Mouse (Mus musculus): ENCODE results near the gene Gm49383.

DNA sequence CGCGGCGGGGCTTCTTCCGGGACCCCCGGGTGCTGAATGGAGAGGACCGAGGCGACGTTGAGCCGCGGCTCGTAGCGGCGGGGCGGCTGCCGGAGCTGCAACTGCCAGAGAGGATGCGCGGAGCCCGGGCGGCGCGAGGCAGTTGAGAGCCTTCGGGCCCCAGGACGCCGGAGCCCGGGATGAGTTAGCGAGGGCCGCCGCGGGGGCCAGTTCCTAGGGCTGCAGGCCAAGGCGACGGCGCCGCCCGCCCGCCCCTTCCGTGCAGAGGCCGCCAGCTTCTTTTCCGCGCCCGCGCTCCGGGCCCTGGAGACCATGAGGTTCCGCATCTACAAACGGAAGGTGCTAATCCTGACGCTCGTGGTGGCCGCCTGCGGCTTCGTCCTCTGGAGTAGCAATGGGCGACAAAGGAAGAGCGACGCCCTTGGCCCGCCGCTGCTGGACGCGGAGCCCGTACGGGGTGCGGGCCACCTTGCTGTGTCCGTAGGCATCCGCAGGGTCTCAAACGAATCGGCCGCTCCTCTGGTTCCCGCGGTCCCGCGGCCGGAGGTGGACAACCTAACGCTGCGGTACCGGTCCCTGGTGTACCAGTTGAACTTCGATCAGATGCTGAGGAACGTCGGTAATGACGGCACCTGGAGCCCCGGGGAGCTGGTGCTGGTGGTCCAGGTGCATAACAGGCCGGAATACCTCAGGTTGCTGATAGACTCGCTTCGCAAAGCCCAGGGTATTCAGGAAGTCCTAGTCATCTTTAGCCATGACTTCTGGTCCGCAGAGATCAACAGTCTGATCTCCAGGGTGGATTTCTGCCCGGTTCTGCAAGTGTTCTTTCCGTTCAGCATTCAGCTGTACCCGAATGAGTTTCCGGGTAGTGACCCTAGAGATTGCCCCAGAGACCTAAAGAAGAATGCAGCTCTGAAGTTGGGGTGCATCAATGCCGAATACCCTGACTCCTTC lies 12.3 kb downstream of the Gm49383 start:
- no peak; the same call in 1 of the 2 replicates for TF ChIP-seq GATA1 (IDR thresholded peaks at IDR 0.05; ENCODE audit: low read length)
- no peak for TF ChIP-seq TAL1 (IDR thresholded peaks at IDR 0.05; ENCODE audit: low read length)

Data from erythroblast, embryonic 14.5 days (primary cell).